Comparison of ENCODE assay signal across 26 mouse cellular contexts in genomic region chr16:39672096-39672985, GRCm38 (mm10).
DNase-seq lines count a peak whose midpoint lies in the region; ATAC-seq and TF ChIP-seq lines count a peak whose summit lies in the region.
"Had no signal": no experiment of that assay in that cellular context is flagged by ENCODE, and none has a peak within 500 bp of the region (broad histone marks: within the 10 kb centered on the region; RNA-seq: fewer than 3 reads in every experiment).

No protein-coding gene starts in this region.

- no peaks in the 10 kb centered on the region for H3K9me3 ChIP-seq in kidney, embryonic 16.5 days (ENCODE audit: low read length)
- no peaks in the 10 kb centered on the region for H3K9me3 ChIP-seq in midbrain, embryonic 14.5 days (ENCODE audit: control insufficient read depth, low read length)
- no peaks in the 10 kb centered on the region for H3K9me3 ChIP-seq in midbrain, postnatal 0 days (ENCODE audit: low read length)
- H3K9me3 ChIP-seq in intestine, embryonic 16.5 days (ENCODE audit: control insufficient read depth, low read length): no peaks in the 10 kb centered on the region
- H3K9me3 ChIP-seq: embryonic facial prominence, embryonic 13.5 days; forebrain, embryonic 10.5 days; hindbrain, embryonic 12.5 days; lung, embryonic 15.5 days; midbrain, embryonic 12.5 days had no signal

- peak; percentile 54; the same call in 1 of the 2 replicates for ATAC-seq in kidney, embryonic 16.5 days (ENCODE audit: low FRiP score, low TSS enrichment)
- ATAC-seq in midbrain, embryonic 14.5 days (ENCODE audit: low FRiP score, low TSS enrichment): no peak
- ATAC-seq in midbrain, postnatal 0 days (ENCODE audit: low FRiP score): no peak
- ATAC-seq in intestine, embryonic 16.5 days: peak; percentile 52
- ATAC-seq: forebrain, embryonic 16.5 days had no signal

- TF ChIP-seq CTCF in midbrain, postnatal 0 days (IDR thresholded peaks at IDR 0.05): no peak

- DNase-seq in kidney, adult 18-20 months: no peak
- DNase-seq in midbrain, embryonic 14.5 days: peak; percentile 7
- DNase-seq in midbrain, postnatal 0 days (ENCODE audit: low spot score): no peak
- no peak for DNase-seq in heart, postnatal 25 days (ENCODE audit: low spot score)
- DNase-seq: adrenal gland, postnatal 25 days; B cell, adult 2 months; cerebellum, adult 18-20 months; cerebellum, postnatal 10 days; gastrocnemius, postnatal 10 days; heart, postnatal 14 days; kidney, adult 8-10 months; layer of hippocampus, postnatal 36 days; left cerebral cortex, postnatal 4 days; liver; retina, postnatal 1 day; right cerebral cortex, postnatal 14 days; thymus, postnatal 4 days had no signal

- H3K9ac ChIP-seq in kidney, embryonic 16.5 days (replicated peaks; ENCODE audit: low read length): no peak overlapping the region
- H3K9ac ChIP-seq in midbrain, embryonic 14.5 days (replicated peaks; ENCODE audit: low read length): no peak overlapping the region
- H3K9ac ChIP-seq in midbrain, postnatal 0 days (replicated peaks; ENCODE audit: low read length, poor library complexity, severe bottlenecking): no peak overlapping the region
- H3K9ac ChIP-seq in intestine, embryonic 16.5 days (ENCODE audit: low read depth, low read length): no peak overlapping the region
- H3K9ac ChIP-seq: embryonic facial prominence, embryonic 13.5 days; hindbrain, embryonic 12.5 days; liver, embryonic 14.5 days; lung, embryonic 15.5 days; midbrain, embryonic 12.5 days had no signal

- no peaks in the 10 kb centered on the region for H3K36me3 ChIP-seq in kidney, embryonic 16.5 days (ENCODE audit: insufficient read depth, low read length)
- H3K36me3 ChIP-seq in midbrain, embryonic 14.5 days (ENCODE audit: control insufficient read depth, insufficient read depth, low read length): no peaks in the 10 kb centered on the region
- H3K36me3 ChIP-seq in midbrain, postnatal 0 days (ENCODE audit: insufficient read depth, low read length): no peaks in the 10 kb centered on the region
- no peaks in the 10 kb centered on the region for H3K36me3 ChIP-seq in intestine, embryonic 16.5 days (ENCODE audit: control insufficient read depth, insufficient read depth, low read length)
- H3K36me3 ChIP-seq: embryonic facial prominence, embryonic 13.5 days; forebrain, embryonic 10.5 days; hindbrain, embryonic 12.5 days; lung, embryonic 15.5 days; midbrain, embryonic 12.5 days had no signal

- no peak overlapping the region for H3K4me2 ChIP-seq in kidney, embryonic 16.5 days (replicated peaks; ENCODE audit: low read depth, low read length)
- H3K4me2 ChIP-seq in midbrain, embryonic 14.5 days (ENCODE audit: low read length): no peak overlapping the region
- H3K4me2 ChIP-seq in midbrain, postnatal 0 days (ENCODE audit: low read depth, low read length, poor library complexity, severe bottlenecking): no peak overlapping the region
- no peak overlapping the region for H3K4me2 ChIP-seq in intestine, embryonic 16.5 days (ENCODE audit: low read depth, low read length)
- H3K4me2 ChIP-seq: embryonic facial prominence, embryonic 13.5 days; hindbrain, embryonic 12.5 days; lung, embryonic 15.5 days; midbrain, embryonic 12.5 days had no signal

- WGBS in kidney, embryonic 16.5 days: 49% methylated on average over 5 of the region's 5 CpGs
- 58% methylated on average over 5 of the region's 5 CpGs for WGBS in midbrain, embryonic 14.5 days
- WGBS in midbrain, postnatal 0 days: 53% methylated on average over 5 of the region's 5 CpGs
- WGBS in intestine, embryonic 16.5 days: 46% methylated on average over 5 of the region's 5 CpGs

- H3K4me3 ChIP-seq in kidney, embryonic 16.5 days (ENCODE audit: low read length): no peak overlapping the region
- H3K4me3 ChIP-seq in midbrain, embryonic 14.5 days (replicated peaks; ENCODE audit: low read depth, low read length): no peak overlapping the region
- H3K4me3 ChIP-seq in midbrain, postnatal 0 days (ENCODE audit: low read depth, low read length): no peak overlapping the region
- H3K4me3 ChIP-seq in intestine, embryonic 16.5 days (ENCODE audit: low read length): no peak overlapping the region
- H3K4me3 ChIP-seq: embryonic facial prominence, embryonic 13.5 days; forebrain, embryonic 10.5 days; hindbrain, embryonic 12.5 days; lung, embryonic 15.5 days; midbrain, embryonic 12.5 days had no signal

- H3K27me3 ChIP-seq in kidney, embryonic 16.5 days (ENCODE audit: insufficient read depth, low read length): no peaks in the 10 kb centered on the region
- H3K27me3 ChIP-seq in midbrain, embryonic 14.5 days (ENCODE audit: control insufficient read depth, insufficient read depth, low read length): no peaks in the 10 kb centered on the region
- H3K27me3 ChIP-seq in midbrain, postnatal 0 days (ENCODE audit: insufficient read depth, low read length): no peaks in the 10 kb centered on the region
- no peaks in the 10 kb centered on the region for H3K27me3 ChIP-seq in intestine, embryonic 16.5 days (replicated peaks; ENCODE audit: control insufficient read depth, insufficient read depth, low read length)
- H3K27me3 ChIP-seq: embryonic facial prominence, embryonic 13.5 days; hindbrain, embryonic 12.5 days; lung, embryonic 15.5 days; midbrain, embryonic 12.5 days had no signal

- H3K27ac ChIP-seq in kidney, embryonic 16.5 days (ENCODE audit: low read length): no peak overlapping the region
- no peak overlapping the region for H3K27ac ChIP-seq in midbrain, embryonic 14.5 days (replicated peaks; ENCODE audit: low read depth, low read length)
- no peak overlapping the region for H3K27ac ChIP-seq in midbrain, postnatal 0 days (ENCODE audit: low read depth, low read length)
- no peak overlapping the region for H3K27ac ChIP-seq in intestine, embryonic 16.5 days (ENCODE audit: low read length)
- H3K27ac ChIP-seq: embryonic facial prominence, embryonic 13.5 days; forebrain, embryonic 10.5 days; hindbrain, embryonic 12.5 days; liver, embryonic 14.5 days; lung, embryonic 15.5 days; midbrain, embryonic 12.5 days had no signal

- intact Hi-C loops in heart, postnatal 25 days (cut with DNase I): no loop called here

- no peaks in the 10 kb centered on the region for H3K4me1 ChIP-seq in kidney, embryonic 16.5 days (ENCODE audit: insufficient read depth, low read length)
- no peaks in the 10 kb centered on the region for H3K4me1 ChIP-seq in midbrain, embryonic 14.5 days (ENCODE audit: control insufficient read depth, insufficient read depth, low read length)
- no peaks in the 10 kb centered on the region for H3K4me1 ChIP-seq in midbrain, postnatal 0 days (ENCODE audit: insufficient read depth, low read length)
- no peaks in the 10 kb centered on the region for H3K4me1 ChIP-seq in intestine, embryonic 16.5 days (ENCODE audit: control insufficient read depth, insufficient read depth, low read length)
- H3K4me1 ChIP-seq: embryonic facial prominence, embryonic 13.5 days; hindbrain, embryonic 12.5 days; lung, embryonic 15.5 days; midbrain, embryonic 12.5 days had no signal

Comparison
In these comparisons a context has a peak if more than half of its experiments do, and no peak if none do; other contexts are left out.
1. ATAC-seq: peak in kidney, embryonic 16.5 days (single experiment) and intestine, embryonic 16.5 days (single experiment); none in midbrain, embryonic 14.5 days (single experiment) and midbrain, postnatal 0 days (single experiment).